Mouse (Mus musculus): ENCODE measurements around the gene Bcas3. TPM values are rescaled to one million over a fixed set of nuclear protein-coding genes. Genes with fewer than 3 reads are reported as not detected.

Gene Bcas3
- total and polyA plus RNA-seq, 3 experiments: 20.1 to 61.0 (median 41.3) TPM

GRCm38 (mm10) chr11:85846509-85846908, 493.5 kb downstream of the Bcas3 start:
- TF ChIP-seq GATA1 (IDR thresholded peaks at IDR 0.05; ENCODE audit: borderline replicate concordance, low read length): no peak
- no peak for TF ChIP-seq POLR2AphosphoS5 (IDR thresholded peaks at IDR 0.05; ENCODE audit: insufficient replicate concordance, low read depth, low read length)
- no peak for TF ChIP-seq GATA2 (IDR thresholded peaks at IDR 0.05; ENCODE audit: borderline replicate concordance, low read depth, low read length)
- no peak for TF ChIP-seq TAL1 (conservative IDR thresholded peaks at IDR 0.05; ENCODE audit: low read depth, low read length)
- no peak for TF ChIP-seq CTCF (IDR thresholded peaks at IDR 0.05; ENCODE audit: low read depth, low read length)
- Histone ChIP-seq H3K4me3 (ENCODE audit: low read depth, low read length) (no peak overlapping the region), H3K27me3 (ENCODE audit: insufficient read depth, low read length) (peaks cover 47% of the 10 kb centered on the region), H3K9me3 (replicated peaks) (peaks cover 6% of the 10 kb centered on the region), H3K4me1 (ENCODE audit: insufficient read depth, low read depth, low read length) (no peaks in the 10 kb centered on the region), H3K36me3 (replicated peaks) (no peaks in the 10 kb centered on the region)
- ATAC-seq (ENCODE audit: extremely low read depth, insufficient number of reproducible peaks, low FRiP score, poor library complexity, severe bottlenecking) (no peak), DNase-seq (ENCODE audit: low spot score) (no peak)

- no peaks in the 10 kb centered on the region for H3K4me1 ChIP-seq (ENCODE audit: insufficient read depth, low read depth, low read length)
- no peak overlapping the region for H3K4me3 ChIP-seq (ENCODE audit: low read depth, low read length)
- H3K9me3 ChIP-seq (replicated peaks): no peaks in the 10 kb centered on the region; the same call in 1 of the 2 replicates
- DNase-seq (ENCODE audit: low spot score): peak; percentile 52
- peaks cover 35% of the 10 kb centered on the region for H3K27me3 ChIP-seq (ENCODE audit: insufficient read depth, low read length)
- ATAC-seq (ENCODE audit: extremely low read depth, insufficient number of reproducible peaks, low FRiP score, poor library complexity, severe bottlenecking): no peak
- no peaks in the 10 kb centered on the region for H3K36me3 ChIP-seq (replicated peaks)
- TF ChIP-seq TAL1 (conservative IDR thresholded peaks at IDR 0.05; ENCODE audit: low read depth, low read length): no peak
- peak; percentile 45 for TF ChIP-seq CTCF (IDR thresholded peaks at IDR 0.05; ENCODE audit: low read depth, low read length)
Measured at GRCm38 (mm10) chr11:85849037-85849436, 496.1 kb downstream of the Bcas3 start.

GRCm38 (mm10) chr11:85850233-85850632, 497.3 kb downstream of the Bcas3 start, which contains the start of gene Gm11444:
Gene Gm11444 (minus strand): TSS chr11:85850333.
- DNase-seq (ENCODE audit: low spot score) (no peak), ATAC-seq (ENCODE audit: extremely low read depth, insufficient number of reproducible peaks, low FRiP score, poor library complexity, severe bottlenecking) (no peak)
- Histone ChIP-seq H3K36me3 (replicated peaks) (no peaks in the 10 kb centered on the region), H3K4me3 (ENCODE audit: low read depth, low read length) (no peak within 1 kb of the TSS), H3K27me3 (ENCODE audit: insufficient read depth, low read length) (peaks cover 28% of the 10 kb centered on the region), H3K9me3 (replicated peaks) (no peaks in the 10 kb centered on the region), H3K4me1 (ENCODE audit: insufficient read depth, low read depth, low read length) (no peaks in the 10 kb centered on the region)
- no peak for TF ChIP-seq CTCF (IDR thresholded peaks at IDR 0.05; ENCODE audit: low read depth, low read length)

- no peak for DNase-seq (ENCODE audit: low spot score)
- Histone ChIP-seq H3K4me1 (ENCODE audit: insufficient read depth, low read depth, low read length) (no peaks in the 10 kb centered on the region), H3K4me3 (ENCODE audit: low read depth, low read length) (no peak overlapping the region), H3K27me3 (ENCODE audit: insufficient read depth, low read length) (peaks cover 33% of the 10 kb centered on the region), H3K9me3 (replicated peaks) (no peaks in the 10 kb centered on the region), H3K36me3 (replicated peaks) (no peaks in the 10 kb centered on the region)
- ATAC-seq (ENCODE audit: extremely low read depth, insufficient number of reproducible peaks, low FRiP score, poor library complexity, severe bottlenecking): no peak
- TF ChIP-seq GATA2 (IDR thresholded peaks at IDR 0.05; ENCODE audit: borderline replicate concordance, low read depth, low read length) (no peak), POLR2AphosphoS5 (IDR thresholded peaks at IDR 0.05; ENCODE audit: insufficient replicate concordance, low read depth, low read length) (no peak), TAL1 (conservative IDR thresholded peaks at IDR 0.05; ENCODE audit: low read depth, low read length) (no peak), CTCF (IDR thresholded peaks at IDR 0.05; ENCODE audit: low read depth, low read length) (no peak), GATA1 (IDR thresholded peaks at IDR 0.05; ENCODE audit: borderline replicate concordance, low read length) (no peak)
Measured at GRCm38 (mm10) chr11:85850758-85851157, 497.8 kb downstream of the Bcas3 start.

- Histone ChIP-seq H3K4me1 (ENCODE audit: insufficient read depth, low read depth, low read length) (no peaks in the 10 kb centered on the region), H3K36me3 (replicated peaks) (no peaks in the 10 kb centered on the region), H3K27me3 (ENCODE audit: insufficient read depth, low read length) (peaks cover 13% of the 10 kb centered on the region; the same call in 1 of the 2 replicates), H3K4me3 (ENCODE audit: low read depth, low read length) (no peak overlapping the region), H3K9me3 (replicated peaks) (no peaks in the 10 kb centered on the region)
- DNase-seq (ENCODE audit: low spot score): no peak
- no peak for ATAC-seq (ENCODE audit: extremely low read depth, insufficient number of reproducible peaks, low FRiP score, poor library complexity, severe bottlenecking)
- TF ChIP-seq GATA2 (IDR thresholded peaks at IDR 0.05; ENCODE audit: borderline replicate concordance, low read depth, low read length) (no peak), TAL1 (conservative IDR thresholded peaks at IDR 0.05; ENCODE audit: low read depth, low read length) (no peak), CTCF (IDR thresholded peaks at IDR 0.05; ENCODE audit: low read depth, low read length) (no peak), POLR2AphosphoS5 (IDR thresholded peaks at IDR 0.05; ENCODE audit: insufficient replicate concordance, low read depth, low read length) (no peak), GATA1 (IDR thresholded peaks at IDR 0.05; ENCODE audit: borderline replicate concordance, low read length) (no peak)
Measured at GRCm38 (mm10) chr11:85857997-85858698, 505.2 kb downstream of the Bcas3 start.

- ATAC-seq (ENCODE audit: extremely low read depth, insufficient number of reproducible peaks, low FRiP score, poor library complexity, severe bottlenecking) (no peak), DNase-seq (ENCODE audit: low spot score) (no peak)
- H3K27me3 ChIP-seq (ENCODE audit: insufficient read depth, low read length): peaks cover 6% of the 10 kb centered on the region; the same call in 1 of the 2 replicates
- TF ChIP-seq TAL1 (conservative IDR thresholded peaks at IDR 0.05; ENCODE audit: low read depth, low read length): no peak
- TF ChIP-seq GATA2 (IDR thresholded peaks at IDR 0.05; ENCODE audit: borderline replicate concordance, low read depth, low read length): no peak
- TF ChIP-seq GATA1 (IDR thresholded peaks at IDR 0.05; ENCODE audit: borderline replicate concordance, low read length): no peak
- TF ChIP-seq CTCF (IDR thresholded peaks at IDR 0.05; ENCODE audit: low read depth, low read length): no peak
- no peak for TF ChIP-seq POLR2AphosphoS5 (IDR thresholded peaks at IDR 0.05; ENCODE audit: insufficient replicate concordance, low read depth, low read length)
- no peak overlapping the region for H3K4me3 ChIP-seq (ENCODE audit: low read depth, low read length)
- H3K36me3 ChIP-seq (replicated peaks): no peaks in the 10 kb centered on the region
- no peaks in the 10 kb centered on the region for H3K9me3 ChIP-seq (replicated peaks)
- H3K4me1 ChIP-seq (ENCODE audit: insufficient read depth, low read depth, low read length): no peaks in the 10 kb centered on the region
Measured at GRCm38 (mm10) chr11:85864363-85864762, 511.4 kb downstream of the Bcas3 start.

Other genes with a start within 250 kb of the Bcas3 start
- gene Usp32, start 213.0 kb upstream of the Bcas3 start, total RNA-seq (2014; fragmentation: Nextera tagmentation): 42.4 and 163 TPM in 2 replicates
- gene Usp32, start 213.0 kb upstream of the Bcas3 start, total RNA-seq (2017): 19.2 and 24.9 TPM in 2 replicates
- 9.9 and 10.4 TPM in 2 replicates for gene Usp32, start 213.0 kb upstream of the Bcas3 start, polyA plus RNA-seq (2012)
- not detected in 2 replicates for gene 1700125H20Rik, start 182.8 kb upstream of the Bcas3 start, total RNA-seq (2014; fragmentation: Nextera tagmentation)
- gene 1700125H20Rik, start 182.8 kb upstream of the Bcas3 start, total RNA-seq (2017): not detected in 2 replicates
- not detected in 2 replicates for gene 1700125H20Rik, start 182.8 kb upstream of the Bcas3 start, polyA plus RNA-seq (2012)
- 47.5 and 50.2 TPM in 2 replicates for gene Appbp2, start 118.0 kb upstream of the Bcas3 start, total RNA-seq (2014; fragmentation: Nextera tagmentation)
- gene Appbp2, start 118.0 kb upstream of the Bcas3 start, total RNA-seq (2017): 28.1 and 33.2 TPM in 2 replicates
- gene Appbp2, start 118.0 kb upstream of the Bcas3 start, polyA plus RNA-seq (2012): 5.3 TPM in 2 replicates
- 38.6 and 44.8 TPM in 2 replicates for gene Ppm1d, start 41.9 kb upstream of the Bcas3 start, total RNA-seq (2014; fragmentation: Nextera tagmentation)
- 13.4 and 15.7 TPM in 2 replicates for gene Ppm1d, start 41.9 kb upstream of the Bcas3 start, total RNA-seq (2017)
- gene Ppm1d, start 41.9 kb upstream of the Bcas3 start, polyA plus RNA-seq (2012): 9.5 and 9.9 TPM in 2 replicates

Measured in G1E (cell line).